Mouse (Mus musculus) hindbrain, embryonic 10.5 days (tissue): ENCODE measurements around the gene Ankrd45. TPM values are rescaled to one million over a fixed set of nuclear protein-coding genes. Genes with fewer than 3 reads are reported as not detected.
"Not testable (repeated sequence)": the region's sequence is repeated elsewhere in the genome, so short reads cannot be mapped to it uniquely, and the experiment has no call there.

Experiments used
- DNase-seq: peaks from one replicate; pipeline ENCODE4 v3.0.0-alpha.2; 2017; ENCODE audit warnings: low spot score
- H3K27ac ChIP-seq: fragments of 300-500 bp; sonication (generic); 2 replicates; pipeline ENCODE4 v1.5.1; 2016; ENCODE audit warnings: mild to moderate bottlenecking, moderate library complexity
- H3K27me3 ChIP-seq: fragments of 300-500 bp; sonication (generic); 2 replicates; pipeline ENCODE4 v1.6.1; 2016; ENCODE audit warnings: mild to moderate bottlenecking; ENCODE audit not compliant: poor library complexity, insufficient read depth, severe bottlenecking
- H3K36me3 ChIP-seq: fragments of 300-500 bp; sonication (generic); 2 replicates; pipeline ENCODE4 v1.6.1; 2016; ENCODE audit warnings: mild to moderate bottlenecking, moderate library complexity
- H3K4me1 ChIP-seq: fragments of 300-500 bp; sonication (generic); replicated peaks from 2 replicates; pipeline ENCODE4 v1.6.1; 2016; ENCODE audit warnings: mild to moderate bottlenecking
- H3K4me3 ChIP-seq: fragments of 300-500 bp; sonication (generic); 2 replicates; pipeline ENCODE4 v1.5.1; 2016; ENCODE audit warnings: mild to moderate bottlenecking, moderate library complexity
- H3K9me3 ChIP-seq: fragments of 300-500 bp; sonication (generic); 2 replicates; pipeline ENCODE4 v1.6.1; 2016; ENCODE audit warnings: mild to moderate bottlenecking, moderate library complexity
- WGBS: fragments of 180-500 bp; shearing (Covaris S2); methylation state at CpG from one replicate; pipeline ENCODE4 v1.1.7; 2016; 5-methylcytosine and 5-hydroxymethylcytosine counted together
- polyA plus RNA-seq: library from polyadenylated mRNA; unstranded; fragments of >200 nt; fragmentation: Nextera tagmentation; extraction: Ambion mirVana; gene quantifications from 2 replicates; pipeline ENCODE4 v1.2.1, GENCODE M21; 2016

Gene Ankrd45
- polyA plus RNA-seq, 1 experiment from 2014 or later, result 4.1 TPM

DNA sequence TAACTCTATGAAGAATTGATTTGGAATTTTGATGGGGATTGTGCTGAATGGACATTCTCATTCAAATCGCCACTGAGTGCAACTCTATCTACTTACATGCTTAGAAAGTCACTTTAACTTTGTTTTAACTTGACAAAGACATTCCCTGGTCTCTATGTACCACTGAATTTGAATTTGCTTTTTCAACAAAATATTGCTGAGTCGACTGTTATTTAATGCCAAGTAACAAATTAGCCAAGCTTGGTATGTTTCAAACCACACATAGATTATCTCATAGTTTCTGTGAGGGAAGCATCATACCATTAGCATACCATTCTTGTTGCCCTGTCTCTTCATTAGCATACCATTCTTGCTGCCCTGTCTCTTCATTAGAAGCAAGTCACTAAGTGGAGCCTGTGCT is 5.4 kb downstream of the Ankrd45 start:
- Histone ChIP-seq H3K4me1 (peaks cover under 1% of the 10 kb centered on the region; the same call in 1 of the 2 replicates), H3K9me3 (no peaks in the 10 kb centered on the region), H3K36me3 (no peaks in the 10 kb centered on the region), H3K4me3 (no peak overlapping the region), H3K27ac (no peak overlapping the region), H3K27me3 (no peaks in the 10 kb centered on the region)
- DNase-seq, result no peak
- 82% methylated on average over 2 of the region's 2 CpGs for WGBS

DNA sequence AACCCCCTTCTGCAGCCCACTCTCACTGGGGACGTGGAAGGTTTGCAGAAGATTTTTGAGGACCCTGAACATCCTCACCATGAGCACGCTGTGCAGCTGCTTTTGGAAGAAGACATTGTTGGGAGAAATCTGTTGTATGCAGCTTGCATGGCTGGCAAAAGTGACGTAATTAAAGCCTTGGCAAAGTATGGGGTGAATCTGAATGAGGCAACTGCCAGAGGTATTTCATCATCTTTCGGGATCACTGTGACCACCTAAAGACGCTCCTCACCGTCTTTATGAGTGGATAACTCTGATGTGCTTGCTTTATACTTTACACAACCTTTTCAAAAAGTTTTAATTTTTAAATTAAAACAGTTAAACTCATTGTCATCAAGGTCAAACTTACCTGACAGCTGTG is 8.6 kb downstream of the Ankrd45 start:
- 80% methylated on average over 6 of the region's 6 CpGs for WGBS
- no peak for DNase-seq
- no peaks in the 10 kb centered on the region for H3K36me3 ChIP-seq

DNA sequence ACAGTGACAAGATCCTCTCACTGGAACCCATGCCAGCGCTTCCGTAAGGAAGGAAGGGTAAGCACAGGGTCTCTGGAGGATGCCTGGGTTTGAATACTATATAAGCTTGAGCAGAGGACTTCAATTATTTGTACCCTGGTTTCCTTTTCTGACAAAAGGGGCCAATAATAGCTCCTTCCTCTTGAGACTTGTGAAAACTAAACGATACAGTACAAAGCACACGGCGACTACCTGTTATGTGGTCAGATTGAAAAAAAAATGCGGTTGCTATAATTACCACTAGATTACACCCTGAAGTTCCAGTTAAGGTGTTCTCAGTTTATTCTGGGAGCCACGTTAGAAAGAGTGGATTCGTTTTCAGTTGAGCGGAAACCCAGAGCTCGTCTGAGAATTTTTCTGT is 14.1 kb downstream of the Ankrd45 start:
- H3K4me1 ChIP-seq, result no peaks in the 10 kb centered on the region
- 91% methylated on average over 10 of the region's 10 CpGs for WGBS
- no peaks in the 10 kb centered on the region for H3K27me3 ChIP-seq
- no peaks in the 10 kb centered on the region for H3K36me3 ChIP-seq
- no peaks in the 10 kb centered on the region for H3K9me3 ChIP-seq
- no peak overlapping the region for H3K4me3 ChIP-seq
- H3K27ac ChIP-seq, result no peak overlapping the region
- DNase-seq, result no peak

More for the DNA sequence above, 8.6 kb downstream of the Ankrd45 start:
- Histone ChIP-seq H3K27ac (no peak overlapping the region), H3K27me3 (no peaks in the 10 kb centered on the region), H3K4me3 (no peak overlapping the region), H3K9me3 (no peaks in the 10 kb centered on the region), H3K4me1 (no peaks in the 10 kb centered on the region)

DNA sequence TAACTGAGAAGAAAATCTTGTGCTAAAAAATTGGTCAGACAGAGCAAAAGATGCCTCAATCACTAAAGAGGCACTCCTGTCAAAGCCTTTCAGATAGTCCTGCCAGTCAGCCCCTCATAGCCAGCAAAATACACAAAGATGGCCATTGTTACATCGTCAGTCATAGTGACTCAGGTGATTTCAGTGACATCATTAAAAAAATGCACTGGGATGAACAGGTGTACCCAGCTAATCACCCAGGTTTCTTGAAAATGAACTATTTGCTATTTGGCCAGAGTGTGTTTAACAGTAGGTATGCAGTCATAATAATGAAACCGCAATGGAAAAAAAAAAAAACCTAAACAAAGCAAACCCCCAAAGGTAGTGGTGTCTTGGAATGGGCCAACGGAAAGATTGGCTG is 16.7 kb downstream of the Ankrd45 start, which contains the start of gene Tex50:
Tex50 (minus strand) TSS at position 101 of the 400 bp plus-strand sequence.
- no peak for DNase-seq
- Histone ChIP-seq H3K9me3 (no peaks in the 10 kb centered on the region), H3K36me3 (no peaks in the 10 kb centered on the region), H3K27ac (no peak within 1 kb of the TSS), H3K27me3 (no peaks in the 10 kb centered on the region), H3K4me3 (no peak within 1 kb of the TSS), H3K4me1 (no peaks in the 10 kb centered on the region)
- WGBS, result 90% methylated on average over 3 of the region's 3 CpGs

DNA sequence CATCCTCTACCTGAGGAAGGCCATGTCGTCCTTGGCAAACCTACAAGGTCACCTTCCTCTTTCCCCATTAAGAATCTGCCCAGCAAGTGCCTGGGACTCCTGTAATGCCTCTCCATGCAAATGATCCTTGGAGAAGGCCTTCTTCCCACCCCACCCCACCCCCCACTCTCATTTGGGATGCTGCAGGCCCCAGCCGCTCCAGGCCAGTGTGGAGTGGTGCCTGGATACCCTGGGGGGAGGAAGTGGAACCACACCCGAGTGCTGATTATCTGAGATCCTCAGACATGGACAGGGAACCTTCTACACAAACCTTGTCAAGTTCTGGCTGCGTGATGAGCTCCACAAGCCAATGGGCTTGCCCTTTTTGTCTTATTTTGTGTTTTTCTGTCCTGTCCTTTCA is 17.8 kb downstream of the Ankrd45 start:
- Histone ChIP-seq H3K4me1 (no peaks in the 10 kb centered on the region), H3K4me3 (no peak overlapping the region), H3K27me3 (no peaks in the 10 kb centered on the region), H3K9me3 (no peaks in the 10 kb centered on the region), H3K27ac (no peak overlapping the region), H3K36me3 (no peaks in the 10 kb centered on the region)
- 68% methylated on average over 4 of the region's 4 CpGs for WGBS
- DNase-seq, result no peak

DNA sequence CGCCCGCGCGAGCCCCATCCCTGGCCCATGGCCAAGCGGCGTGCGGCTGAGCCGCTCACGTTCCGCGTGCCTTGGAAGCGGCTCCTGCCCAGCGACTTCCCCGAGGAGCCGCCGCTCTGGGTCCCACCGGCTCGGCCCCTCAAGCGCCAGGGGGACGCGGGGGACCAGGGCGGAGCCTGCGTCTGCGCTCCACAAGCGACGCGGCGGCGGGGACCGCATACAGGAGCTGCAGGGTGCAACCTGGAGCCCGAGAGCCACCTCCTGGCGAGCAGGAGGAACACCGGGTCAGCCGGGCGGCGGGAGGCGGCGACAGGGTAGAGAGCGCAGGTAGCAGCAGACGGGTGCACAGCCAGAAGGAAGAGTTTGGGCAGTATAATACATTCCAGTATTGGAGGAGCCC is 28.2 kb downstream of the Ankrd45 start:
- Histone ChIP-seq H3K36me3 (no peaks in the 10 kb centered on the region), H3K27ac (peak overlapping the region; percentile 66), H3K4me3 (peak overlapping the region; percentile 58), H3K27me3 (peaks cover 43% of the 10 kb centered on the region), H3K9me3 (no peaks in the 10 kb centered on the region), H3K4me1 (peaks cover 6% of the 10 kb centered on the region)
- 2% methylated on average over 40 of the region's 40 CpGs for WGBS
- DNase-seq, result peak; percentile 79

DNA sequence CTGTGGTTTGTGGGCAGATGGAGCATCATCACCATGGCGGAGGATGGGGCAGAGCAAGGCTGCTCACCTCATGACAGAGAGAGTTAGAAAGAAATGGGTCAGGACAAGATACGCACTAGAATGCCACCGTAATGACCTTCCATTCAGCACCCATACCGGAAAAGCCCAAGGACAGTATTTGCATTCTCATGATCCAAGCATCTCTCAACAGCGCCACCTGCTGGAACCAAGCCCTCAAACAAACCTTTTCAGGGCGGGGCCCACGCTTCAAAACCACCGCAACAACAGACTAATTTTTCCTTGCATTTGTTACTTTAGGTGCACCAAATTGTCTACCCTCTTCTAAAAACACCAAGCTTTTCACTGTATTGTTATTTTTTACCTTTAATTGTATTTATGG is 38.2 kb downstream of the Ankrd45 start:
- Histone ChIP-seq H3K27me3 (no peaks in the 10 kb centered on the region), H3K36me3 (no peaks in the 10 kb centered on the region), H3K4me3 (no peak overlapping the region), H3K4me1 (no peaks in the 10 kb centered on the region), H3K9me3 (peaks cover 7% of the 10 kb centered on the region; the same call in 1 of the 2 replicates), H3K27ac (no peak overlapping the region)
- DNase-seq, result peak; percentile 54
- WGBS, result 54% methylated on average over 8 of the region's 8 CpGs

DNA sequence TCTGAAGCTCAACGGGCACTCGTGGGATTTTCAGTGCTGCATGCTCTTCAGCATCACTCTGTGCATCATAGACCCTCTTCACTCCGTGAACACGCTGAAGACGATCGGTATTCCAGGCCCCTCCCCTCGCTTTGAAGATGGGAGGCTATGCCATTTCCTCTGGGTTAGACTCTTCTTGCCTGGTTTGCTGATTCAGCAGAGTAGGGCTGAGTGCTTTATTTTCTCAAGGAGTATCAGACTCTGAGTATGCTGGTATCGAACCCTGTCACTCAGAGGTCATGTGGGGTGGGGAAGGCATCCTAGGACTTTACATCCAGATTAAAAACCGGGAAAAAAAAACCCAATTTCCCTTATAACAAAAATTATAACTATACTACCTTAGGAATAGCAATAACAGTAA is 39.9 kb downstream of the Ankrd45 start:
- no peak for DNase-seq
- WGBS, result 89% methylated on average over 9 of the region's 9 CpGs
- peaks cover 7% of the 10 kb centered on the region; the same call in 1 of the 2 replicates for H3K9me3 ChIP-seq
- H3K4me1 ChIP-seq, result no peaks in the 10 kb centered on the region
- H3K4me3 ChIP-seq, result no peak overlapping the region
- H3K27ac ChIP-seq, result no peak overlapping the region
- H3K27me3 ChIP-seq, result no peaks in the 10 kb centered on the region
- no peaks in the 10 kb centered on the region for H3K36me3 ChIP-seq

DNA sequence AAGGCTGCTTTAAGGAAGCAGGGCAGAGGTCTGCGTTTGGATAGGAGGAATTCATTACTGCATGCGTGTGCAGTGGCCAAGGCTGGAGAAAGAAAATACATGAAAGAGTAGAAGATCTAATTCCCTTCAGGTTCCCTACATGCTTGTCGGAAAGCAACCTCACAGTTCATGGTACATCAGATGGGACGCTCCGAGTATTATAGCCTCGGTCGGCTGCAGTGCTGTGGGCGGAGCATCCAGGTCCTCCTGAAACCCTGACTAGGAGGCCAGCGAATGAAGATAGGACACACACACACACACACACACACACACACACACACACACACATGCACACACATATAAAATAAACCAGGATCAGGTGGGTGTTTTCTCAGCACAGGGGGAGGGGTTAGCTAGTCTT is 41.2 kb downstream of the Ankrd45 start:
- Histone ChIP-seq H3K27me3 (no peaks in the 10 kb centered on the region), H3K4me1 (no peaks in the 10 kb centered on the region), H3K27ac (no peak overlapping the region), H3K9me3 (peaks cover 6% of the 10 kb centered on the region; the same call in 1 of the 2 replicates), H3K4me3 (no peak overlapping the region), H3K36me3 (no peaks in the 10 kb centered on the region)
- 67% methylated on average over 9 of the region's 9 CpGs for WGBS
- DNase-seq, result no peak

DNA sequence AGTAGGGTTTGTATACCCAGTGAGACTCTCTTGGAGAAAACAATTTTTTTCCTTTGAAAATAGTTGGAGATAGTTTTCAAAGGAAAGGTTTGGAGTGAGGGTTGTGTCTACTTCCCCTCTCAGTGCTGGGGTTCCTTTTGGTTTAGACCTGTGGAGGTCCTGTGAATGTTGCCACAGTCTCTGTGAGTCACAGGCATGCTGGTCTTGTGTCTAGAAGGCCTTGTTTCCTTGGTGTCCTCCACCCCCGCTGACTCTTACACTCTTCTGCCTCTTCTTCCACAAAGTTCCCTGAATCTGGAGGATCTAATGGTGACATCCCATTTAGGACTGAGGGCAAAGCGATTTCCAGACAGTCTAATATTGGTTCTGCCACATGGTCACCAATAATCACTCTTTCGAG is 42.9 kb downstream of the Ankrd45 start:
- Histone ChIP-seq H3K27me3 (no peaks in the 10 kb centered on the region), H3K36me3 (no peaks in the 10 kb centered on the region), H3K4me3 (no peak overlapping the region), H3K27ac (no peak overlapping the region), H3K9me3 (0 out of 2 replicates have a peak, but pooled peaks cover 2% of the 10 kb centered on the region), H3K4me1 (no peaks in the 10 kb centered on the region)
- WGBS, result 88% methylated on average over 3 of the region's 3 CpGs
- no peak for DNase-seq

DNA sequence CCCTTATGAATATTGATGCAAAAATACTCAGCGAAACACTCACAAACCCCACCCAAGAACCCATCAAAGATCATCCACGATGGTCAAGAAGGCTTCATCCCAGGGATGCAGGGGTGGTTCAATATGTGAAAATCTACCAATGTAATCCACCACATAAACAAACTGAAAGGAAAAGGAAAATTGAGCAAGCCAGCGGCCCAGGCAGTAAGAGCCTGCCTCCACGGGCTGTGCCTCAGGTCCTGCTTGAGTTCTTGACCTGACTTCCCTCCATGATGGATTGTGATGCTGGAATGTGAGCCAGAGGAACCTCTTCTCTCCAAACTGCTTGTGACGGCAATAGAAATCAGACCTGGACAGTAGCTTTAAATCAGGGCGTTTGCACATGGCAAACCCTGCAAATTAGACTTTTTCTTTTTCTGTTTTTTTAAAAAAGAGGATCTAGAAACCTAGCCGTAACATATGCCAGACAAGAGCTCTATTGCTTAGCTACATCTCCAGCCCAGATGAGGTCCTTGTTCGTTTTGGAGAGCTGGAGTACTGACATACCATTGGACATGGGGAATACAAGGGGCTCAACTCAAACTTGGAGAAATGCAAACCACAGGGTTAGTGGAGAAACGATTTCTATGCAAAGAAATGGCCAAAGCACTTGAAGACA is 47.9 kb downstream of the Ankrd45 start:
- Histone ChIP-seq H3K27ac (no peak overlapping the region), H3K4me3 (no peak overlapping the region), H3K27me3 (no peaks in the 10 kb centered on the region), H3K9me3 (0 out of 2 replicates have a peak, but pooled peaks cover 2% of the 10 kb centered on the region), H3K36me3 (no peaks in the 10 kb centered on the region), H3K4me1 (no peaks in the 10 kb centered on the region; the same call in 1 of the 2 replicates)
- 79% methylated on average over 9 of the region's 9 CpGs for WGBS
- no peak for DNase-seq

DNA sequence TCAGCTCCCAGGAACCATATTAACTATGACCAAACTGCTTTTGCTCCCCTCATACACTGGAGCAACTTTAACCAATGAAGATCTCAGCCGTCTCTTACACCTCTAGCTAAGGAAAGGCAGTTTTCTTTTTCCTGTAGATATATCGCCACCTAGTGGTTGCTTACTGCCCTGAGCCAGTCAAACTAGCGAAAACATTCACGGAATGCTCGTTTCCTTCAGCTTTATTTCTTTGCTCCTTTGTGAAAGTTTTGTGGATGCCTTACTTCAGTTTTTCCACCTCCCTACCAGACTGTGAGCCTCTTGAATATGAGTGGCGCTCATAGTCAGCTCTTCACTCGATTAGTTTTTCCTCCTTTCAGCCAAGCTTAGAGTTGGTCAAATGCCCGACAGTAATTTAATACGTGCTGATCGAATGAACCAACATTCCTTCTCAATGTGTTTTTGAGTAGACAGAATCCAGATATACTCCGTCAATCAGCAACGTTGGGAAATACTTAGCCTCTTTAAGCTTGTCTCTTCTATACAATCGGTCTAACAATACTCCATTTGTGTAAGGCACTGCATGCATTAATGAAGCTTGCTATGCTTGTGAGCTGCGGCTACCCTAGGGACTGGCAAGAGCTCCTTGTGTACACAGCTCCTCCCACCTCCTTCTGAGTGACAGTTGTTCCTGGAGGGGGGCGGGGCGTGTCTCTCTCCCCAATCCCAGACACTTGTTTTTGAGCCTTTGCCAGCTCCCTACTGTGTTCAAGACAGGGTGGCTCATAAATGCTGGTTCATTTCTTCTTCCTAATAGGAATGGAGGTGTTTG is 53.3 kb downstream of the Ankrd45 start:
- Histone ChIP-seq H3K9me3 (no peaks in the 10 kb centered on the region), H3K4me3 (peak overlapping the region; percentile 58), H3K36me3 (no peaks in the 10 kb centered on the region), H3K27me3 (no peaks in the 10 kb centered on the region), H3K4me1 (peaks cover 4% of the 10 kb centered on the region), H3K27ac (peak overlapping the region; percentile 82)
- WGBS, result 0% methylated on average over 16 of the region's 16 CpGs
- DNase-seq, result peak; percentile 81

DNA sequence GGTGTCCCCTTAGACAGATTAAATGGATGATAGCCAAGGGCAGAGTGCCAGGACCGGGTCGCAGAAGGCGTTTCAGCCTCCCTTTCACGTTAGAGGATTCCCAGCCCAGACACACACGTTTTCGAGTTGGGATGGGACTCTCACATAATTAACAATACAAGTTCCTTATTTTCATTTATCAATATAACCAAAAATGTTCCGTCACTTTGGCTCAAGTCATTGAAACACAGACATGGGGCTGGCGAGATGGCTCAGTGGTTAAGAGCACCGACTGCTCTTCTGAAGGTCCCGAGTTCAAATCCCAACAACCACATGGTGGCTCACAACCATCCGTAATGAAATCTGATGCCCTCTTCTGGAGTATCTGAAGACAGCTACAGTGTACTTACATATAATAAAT is 53.9 kb downstream of the Ankrd45 start:
- H3K9me3 ChIP-seq, DNase-seq, H3K4me1 ChIP-seq, H3K27me3 ChIP-seq, H3K36me3 ChIP-seq: not testable (repeated sequence)
- 60% methylated on average over 11 of the region's 11 CpGs for WGBS
- Histone ChIP-seq H3K27ac (peak overlapping the region; percentile 82; the same call in 1 of the 2 replicates), H3K4me3 (peak overlapping the region; percentile 58)
